Mouse (Mus musculus) kidney, embryonic 16.5 days (tissue): ENCODE measurements around the gene Dio1. TPM values are rescaled to one million over a fixed set of nuclear protein-coding genes. Genes with fewer than 3 reads are reported as not detected.

Source experiments
- ATAC-seq: fragments of 200-750 bp; cut with Nextera tagmentation; 2 replicates; pipeline ENCODE4 v1.8.0; 2017; ENCODE audit warnings: moderate TSS enrichment; ENCODE audit not compliant: low FRiP score, low TSS enrichment
- H3K27ac ChIP-seq: fragments of 300-500 bp; sonication (generic); 2 replicates; pipeline ENCODE4 v1.5.1; 2014; ENCODE audit warnings: low read length
- H3K27me3 ChIP-seq: fragments of 300-500 bp; sonication (generic); 2 replicates; pipeline ENCODE4 v1.6.1; 2014; ENCODE audit warnings: low read length, control low read depth, mixed read lengths; ENCODE audit not compliant: insufficient read depth
- H3K36me3 ChIP-seq: fragments of 300-500 bp; sonication (generic); 2 replicates; pipeline ENCODE4 v1.6.1; 2014; ENCODE audit warnings: low read length, control low read depth, mixed read lengths; ENCODE audit not compliant: insufficient read depth
- H3K4me1 ChIP-seq: fragments of 300-500 bp; sonication (generic); 2 replicates; pipeline ENCODE4 v1.6.1; 2014; ENCODE audit warnings: low read length, control low read depth, mixed read lengths; ENCODE audit not compliant: insufficient read depth
- H3K4me2 ChIP-seq: fragments of 300-500 bp; sonication (generic); replicated peaks from 2 replicates; pipeline ENCODE4 v1.6.1; 2014; ENCODE audit warnings: low read depth, low read length
- H3K4me3 ChIP-seq: fragments of 300-500 bp; sonication (generic); 2 replicates; pipeline ENCODE4 v1.5.1; 2014; ENCODE audit warnings: mild to moderate bottlenecking, low read length
- H3K9ac ChIP-seq: fragments of 300-500 bp; sonication (generic); replicated peaks from 2 replicates; pipeline ENCODE4 v1.6.1; 2014; ENCODE audit warnings: low read length
- H3K9me3 ChIP-seq: fragments of 300-500 bp; sonication (generic); 2 replicates; pipeline ENCODE4 v1.6.1; 2016; ENCODE audit warnings: low read length, control low read depth
- WGBS: fragments of 180-500 bp; shearing (Covaris S2); extraction: QIAGEN DNeasy Blood & Tissue Kit; methylation state at CpG from one replicate; pipeline ENCODE4 v1.1.7; 2014; 5-methylcytosine and 5-hydroxymethylcytosine counted together
- polyA plus RNA-seq: library from polyadenylated mRNA; unstranded; fragments of >200 nt; fragmentation: Nextera tagmentation; extraction: Ambion mirVana; gene quantifications from 2 replicates; pipeline ENCODE4 v1.2.1, GENCODE M21; 2015

Dio1 gene
- polyA plus RNA-seq, 1 experiment from 2014 or later, result 0.47 TPM

DNA sequence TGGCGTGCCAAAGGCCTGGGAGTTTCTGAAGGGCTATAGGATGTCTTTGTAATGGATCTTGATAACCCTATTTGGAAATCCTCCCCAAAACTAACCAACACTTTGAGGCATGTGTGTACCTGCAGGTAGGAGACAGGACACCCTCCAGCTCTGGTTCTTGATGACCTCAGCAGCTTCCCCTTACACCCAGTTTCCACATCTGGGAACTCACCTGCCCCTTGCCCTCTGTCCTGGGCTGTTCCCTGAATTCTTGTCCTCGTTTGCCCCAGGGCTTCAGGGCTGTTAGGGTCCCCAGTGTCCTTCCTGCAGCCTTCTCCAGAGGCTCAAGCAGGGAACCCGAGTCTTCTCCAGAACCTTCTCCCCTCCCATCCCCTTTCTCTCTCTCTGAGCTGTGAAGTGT, 3.4 kb downstream of the Dio1 start:
- no peaks in the 10 kb centered on the region for H3K9me3 ChIP-seq
- 61% methylated on average over 3 of the region's 3 CpGs for WGBS
- no peak for ATAC-seq
- H3K27ac ChIP-seq, result no peak overlapping the region
- no peaks in the 10 kb centered on the region for H3K36me3 ChIP-seq
- no peak overlapping the region for H3K9ac ChIP-seq
- H3K27me3 ChIP-seq, result no peaks in the 10 kb centered on the region
- no peak overlapping the region for H3K4me2 ChIP-seq
- peaks cover 3% of the 10 kb centered on the region; the same call in 1 of the 2 replicates for H3K4me1 ChIP-seq
- H3K4me3 ChIP-seq, result no peak overlapping the region

DNA sequence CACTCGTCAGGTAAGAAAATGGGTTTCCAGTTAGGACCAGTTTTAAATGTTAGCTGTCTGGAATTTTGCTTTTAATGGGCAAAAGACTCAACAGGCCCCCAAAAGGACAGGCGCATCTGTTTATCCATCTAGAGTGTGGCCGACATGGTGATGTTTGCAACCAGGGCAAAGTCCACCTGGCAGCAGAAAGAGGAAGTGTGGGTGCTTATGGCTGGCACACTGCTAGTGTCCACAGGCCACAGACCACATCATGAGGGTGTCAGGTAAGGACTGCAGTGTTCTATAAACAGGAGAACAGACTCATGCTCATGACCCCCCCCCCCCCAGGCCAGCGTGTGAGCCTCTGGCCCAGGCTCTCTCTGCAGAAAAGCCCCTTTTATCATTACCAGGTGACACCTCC, 4.1 kb downstream of the Dio1 start:
- H3K9ac ChIP-seq, result no peak overlapping the region
- peaks cover 3% of the 10 kb centered on the region; the same call in 1 of the 2 replicates for H3K4me1 ChIP-seq
- H3K9me3 ChIP-seq, result no peaks in the 10 kb centered on the region
- no peak overlapping the region for H3K27ac ChIP-seq
- no peak overlapping the region for H3K4me3 ChIP-seq
- H3K36me3 ChIP-seq, result no peaks in the 10 kb centered on the region
- WGBS, result 67% methylated on average over 4 of the region's 4 CpGs
- no peak for ATAC-seq
- H3K27me3 ChIP-seq, result no peaks in the 10 kb centered on the region
- H3K4me2 ChIP-seq, result no peak overlapping the region

DNA sequence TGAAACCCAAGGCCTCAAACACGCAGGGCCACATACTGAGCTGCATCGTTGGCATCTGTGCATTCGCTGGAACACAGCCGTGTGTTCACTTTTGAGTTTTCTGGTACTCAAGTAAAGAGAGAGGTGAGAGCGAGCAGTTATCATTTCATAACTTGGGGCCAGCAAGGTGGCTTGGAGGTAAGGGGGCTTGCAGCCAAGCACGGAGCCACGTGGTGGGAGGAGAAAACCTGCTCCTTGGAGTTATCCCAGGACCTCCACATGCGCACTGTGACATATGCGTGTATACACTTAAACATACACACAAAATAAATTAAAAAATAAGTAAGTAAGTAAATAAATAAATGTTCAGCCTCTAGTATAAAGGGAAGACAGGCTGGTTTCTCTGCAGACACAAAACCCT, 4.7 kb downstream of the Dio1 start:
- H3K4me1 ChIP-seq, result peaks cover 3% of the 10 kb centered on the region; the same call in 1 of the 2 replicates
- H3K4me2 ChIP-seq, result no peak overlapping the region
- no peaks in the 10 kb centered on the region for H3K36me3 ChIP-seq
- H3K9me3 ChIP-seq, result no peaks in the 10 kb centered on the region
- no peak overlapping the region for H3K27ac ChIP-seq
- H3K4me3 ChIP-seq, result no peak overlapping the region
- H3K9ac ChIP-seq, result no peak overlapping the region
- WGBS, result 83% methylated on average over 9 of the region's 9 CpGs
- ATAC-seq, result no peak
- no peaks in the 10 kb centered on the region for H3K27me3 ChIP-seq

DNA sequence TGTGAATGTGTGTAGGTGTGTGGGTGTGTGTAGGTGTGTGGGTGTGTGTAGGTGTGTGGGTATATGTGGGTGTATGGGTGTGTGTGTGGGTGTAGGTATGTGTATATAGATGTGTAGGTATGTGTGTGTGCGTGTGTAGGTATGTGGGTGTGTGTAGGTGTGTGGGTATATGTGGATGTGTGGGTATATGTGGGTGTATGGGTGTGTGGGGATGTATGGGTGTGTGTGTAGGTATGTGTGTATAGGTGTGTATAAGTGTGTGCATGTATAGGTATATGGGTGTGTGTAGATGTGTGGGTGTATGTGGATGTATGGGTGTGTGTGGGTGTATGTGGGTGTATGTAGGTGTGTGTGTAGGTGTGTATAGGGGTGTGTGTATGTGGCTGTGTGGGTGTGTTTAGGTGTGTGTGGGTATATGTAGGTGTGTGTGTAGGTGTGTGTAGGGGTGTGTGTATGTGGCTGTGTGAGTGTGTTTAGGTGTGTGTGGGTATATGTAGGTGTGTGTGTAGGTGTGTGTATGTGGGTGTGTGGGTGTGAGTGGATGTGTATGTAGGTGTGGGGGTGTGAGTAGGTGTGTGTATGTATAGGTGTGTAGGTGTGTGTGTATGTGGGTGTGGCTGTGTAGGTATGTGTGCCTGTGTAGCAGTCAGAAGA, 5.9 kb downstream of the Dio1 start:
- Histone ChIP-seq H3K36me3 (no peaks in the 10 kb centered on the region), H3K4me3 (no peak overlapping the region), H3K4me1 (no peaks in the 10 kb centered on the region; the same call in 1 of the 2 replicates), H3K4me2 (no peak overlapping the region), H3K9ac (no peak overlapping the region), H3K27me3 (no peaks in the 10 kb centered on the region), H3K27ac (no peak overlapping the region), H3K9me3 (no peaks in the 10 kb centered on the region)
- 96% methylated on average over 1 of the region's 1 CpGs for WGBS
- peak; percentile 31; the same call in 1 of the 2 replicates for ATAC-seq

DNA sequence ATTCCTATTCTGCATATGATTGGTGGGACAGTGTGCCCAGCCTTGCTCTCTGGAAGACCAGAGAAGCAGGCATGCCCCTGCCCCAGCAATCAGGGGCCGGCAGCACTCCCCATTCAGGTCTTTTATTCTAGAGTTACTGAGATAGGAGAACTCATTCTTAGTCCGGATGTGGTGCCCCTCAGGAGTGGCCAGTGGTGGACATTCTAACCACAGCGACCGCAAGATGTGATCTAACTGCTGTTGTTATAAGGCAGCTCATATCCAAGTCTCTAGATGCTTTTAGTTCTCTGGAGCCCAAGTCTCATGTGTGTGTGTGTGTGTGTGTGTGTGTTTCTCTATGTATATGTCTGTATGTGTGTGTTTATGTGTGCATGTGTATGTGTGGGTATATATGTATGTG, 6.6 kb downstream of the Dio1 start:
- Histone ChIP-seq H3K36me3 (no peaks in the 10 kb centered on the region), H3K4me2 (no peak overlapping the region), H3K27ac (no peak overlapping the region), H3K4me3 (no peak overlapping the region), H3K27me3 (no peaks in the 10 kb centered on the region), H3K9ac (no peak overlapping the region), H3K9me3 (no peaks in the 10 kb centered on the region), H3K4me1 (no peaks in the 10 kb centered on the region; the same call in 1 of the 2 replicates)
- WGBS, result 75% methylated on average over 4 of the region's 4 CpGs
- no peak for ATAC-seq

DNA sequence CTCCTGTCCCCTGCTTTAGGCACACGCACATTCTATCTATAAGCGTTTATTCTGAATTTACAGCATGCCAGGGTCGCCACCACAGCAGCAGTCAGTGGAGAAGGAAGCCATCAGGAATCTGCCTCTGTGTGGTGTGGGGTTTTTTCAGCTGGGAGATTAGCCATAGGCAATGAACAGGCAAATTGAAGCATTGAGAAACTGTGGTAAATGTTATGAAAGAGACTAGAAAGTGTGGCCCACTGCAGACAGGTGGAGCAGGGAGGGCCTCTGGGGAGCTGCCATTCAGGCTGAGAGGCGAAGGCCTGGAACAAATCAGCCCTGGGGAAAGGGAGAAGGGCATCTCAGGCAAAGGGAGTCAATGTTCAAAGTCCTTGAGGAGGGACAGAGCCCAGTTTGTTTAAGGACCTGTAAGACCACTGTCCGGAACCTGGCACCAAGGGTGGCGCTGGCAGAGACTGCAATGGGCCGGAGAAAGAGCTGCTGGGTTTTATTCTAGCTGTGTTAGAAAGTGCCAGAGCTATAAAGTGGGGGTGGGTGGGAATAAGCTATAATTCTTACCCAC, 7.1 kb downstream of the Dio1 start:
- Histone ChIP-seq H3K4me3 (no peak overlapping the region), H3K27ac (no peak overlapping the region), H3K4me2 (no peak overlapping the region), H3K27me3 (no peaks in the 10 kb centered on the region), H3K4me1 (no peaks in the 10 kb centered on the region), H3K9ac (no peak overlapping the region), H3K9me3 (no peaks in the 10 kb centered on the region), H3K36me3 (no peaks in the 10 kb centered on the region)
- ATAC-seq, result no peak
- WGBS, result 77% methylated on average over 7 of the region's 7 CpGs

DNA sequence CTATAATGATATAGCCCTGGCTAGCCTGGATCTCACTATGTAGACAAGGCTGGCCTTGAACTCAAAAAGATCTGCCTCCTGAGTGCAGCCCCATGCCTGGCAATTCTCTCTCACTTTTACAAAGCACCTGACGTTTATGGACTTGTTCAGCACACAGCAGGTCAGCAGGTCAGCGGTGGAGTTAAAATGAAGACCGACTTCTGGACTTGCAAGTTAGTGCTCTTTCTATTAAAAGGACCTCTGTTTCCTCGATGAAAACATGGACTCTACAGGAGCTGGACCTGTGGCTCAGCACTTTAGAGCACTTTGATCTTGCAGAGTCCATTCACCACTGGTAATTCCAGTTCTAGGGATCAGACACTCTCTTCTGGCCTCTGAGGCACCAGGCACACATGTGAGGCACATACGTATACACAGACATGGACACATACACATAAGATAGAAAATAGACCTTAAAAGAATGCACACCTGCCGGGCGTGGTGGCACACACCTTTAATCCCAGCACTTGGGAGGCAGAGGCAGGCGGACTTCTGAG, 8.8 kb downstream of the Dio1 start:
- Histone ChIP-seq H3K27ac (no peak overlapping the region), H3K36me3 (no peaks in the 10 kb centered on the region), H3K4me2 (no peak overlapping the region), H3K4me1 (no peaks in the 10 kb centered on the region), H3K9me3 (no peaks in the 10 kb centered on the region), H3K27me3 (no peaks in the 10 kb centered on the region), H3K4me3 (no peak overlapping the region), H3K9ac (no peak overlapping the region)
- WGBS, result 75% methylated on average over 8 of the region's 8 CpGs
- no peak for ATAC-seq

DNA sequence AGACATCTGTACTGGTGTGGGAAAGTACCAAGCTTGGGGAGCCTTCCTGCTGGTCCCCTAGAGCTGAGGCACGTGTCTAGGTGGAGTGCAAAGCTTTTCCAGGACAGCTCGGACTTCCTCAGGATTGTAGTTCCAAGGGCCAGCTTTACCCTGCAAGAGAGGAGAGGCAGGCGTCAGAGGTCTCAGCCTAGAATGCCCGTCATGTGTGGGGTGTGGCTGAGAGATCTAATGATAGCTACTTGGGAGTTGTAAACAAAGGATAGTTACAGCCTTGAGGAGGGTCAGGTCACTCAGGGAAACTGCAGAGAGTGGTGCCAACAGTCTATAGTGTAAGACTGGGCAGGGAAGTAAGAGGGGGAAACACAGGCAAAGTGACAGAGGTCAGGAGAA, 14.7 kb downstream of the Dio1 start:
- no peak overlapping the region for H3K27ac ChIP-seq
- no peaks in the 10 kb centered on the region for H3K27me3 ChIP-seq
- H3K9me3 ChIP-seq, result no peaks in the 10 kb centered on the region
- no peak overlapping the region for H3K9ac ChIP-seq
- no peak overlapping the region for H3K4me2 ChIP-seq
- H3K4me1 ChIP-seq, result no peaks in the 10 kb centered on the region
- ATAC-seq, result no peak
- no peaks in the 10 kb centered on the region for H3K36me3 ChIP-seq
- 29% methylated on average over 4 of the region's 4 CpGs for WGBS
- no peak overlapping the region for H3K4me3 ChIP-seq

DNA sequence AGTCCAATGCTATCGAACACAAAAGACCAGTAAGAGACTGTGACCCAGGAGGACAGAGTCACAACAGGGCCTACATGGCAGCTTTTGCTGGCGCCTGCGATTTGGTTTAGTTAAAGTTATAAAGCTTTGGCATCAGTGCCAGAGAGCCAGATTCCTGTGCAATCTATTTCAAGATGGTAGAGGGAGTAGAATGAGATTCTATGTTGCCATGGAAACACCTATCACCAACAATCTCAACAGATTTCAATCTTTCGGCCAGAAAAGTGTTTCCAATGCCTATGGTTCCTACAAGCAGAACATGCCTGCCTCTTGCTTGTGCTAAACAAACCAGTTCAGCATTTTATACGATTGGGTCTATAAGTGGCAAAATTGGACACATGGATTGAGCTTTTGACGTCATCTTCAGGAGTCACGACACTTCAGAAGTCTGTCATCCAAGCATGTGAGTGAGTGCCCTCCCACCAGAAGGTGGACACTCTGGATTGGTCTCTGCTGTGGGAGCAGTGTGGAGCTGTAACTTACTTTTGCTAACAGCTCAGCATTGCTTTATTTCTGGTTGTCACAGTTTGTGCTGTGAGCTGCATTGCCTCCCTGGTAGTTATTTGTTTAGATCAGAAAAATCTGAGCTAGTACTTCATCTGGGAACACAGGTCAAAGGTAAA, 15.2 kb downstream of the Dio1 start:
- no peaks in the 10 kb centered on the region for H3K36me3 ChIP-seq
- WGBS, result 83% methylated on average over 7 of the region's 7 CpGs
- no peak overlapping the region for H3K4me3 ChIP-seq
- ATAC-seq, result no peak
- H3K9me3 ChIP-seq, result no peaks in the 10 kb centered on the region
- H3K9ac ChIP-seq, result no peak overlapping the region
- H3K4me1 ChIP-seq, result no peaks in the 10 kb centered on the region
- no peak overlapping the region for H3K4me2 ChIP-seq
- H3K27me3 ChIP-seq, result no peaks in the 10 kb centered on the region
- H3K27ac ChIP-seq, result no peak overlapping the region

DNA sequence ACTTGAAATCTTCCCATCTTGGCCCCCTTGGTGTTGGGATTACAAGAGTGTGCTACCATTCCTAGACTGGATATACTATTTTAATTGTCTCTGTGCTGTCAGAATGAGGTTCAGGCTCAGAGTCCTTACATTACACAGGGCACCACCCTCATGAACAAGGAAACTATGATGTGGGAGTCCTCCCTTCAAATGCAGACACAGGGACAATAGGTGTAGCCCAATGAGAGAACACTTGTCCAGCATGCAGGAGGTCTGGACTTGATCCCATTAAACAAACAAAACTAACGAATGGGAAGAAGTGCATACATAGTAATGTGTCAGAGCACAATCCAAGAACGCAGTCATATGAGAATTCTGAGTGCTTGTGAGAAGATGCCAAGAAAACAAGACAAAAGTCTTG, 19.5 kb downstream of the Dio1 start:
- no peak for ATAC-seq
- Histone ChIP-seq H3K9me3 (no peaks in the 10 kb centered on the region), H3K4me2 (no peak overlapping the region), H3K4me3 (no peak overlapping the region), H3K27me3 (no peaks in the 10 kb centered on the region), H3K27ac (no peak overlapping the region), H3K9ac (no peak overlapping the region), H3K4me1 (no peaks in the 10 kb centered on the region), H3K36me3 (no peaks in the 10 kb centered on the region)
- WGBS, result 73% methylated on average over 2 of the region's 2 CpGs
